Mouse (Mus musculus) C2C12 (cell line): ENCODE results near the gene Med28. TPM values are rescaled to one million over a fixed set of nuclear protein-coding genes. Genes with fewer than 3 reads are reported as not detected.

Source experiments
- H3K27me3 ChIP-seq: one replicate; pipeline ENCODE4 v1.6.1; 2011; ENCODE audit not compliant: control insufficient read depth, insufficient read depth, insufficient read length
- H3K36me3 ChIP-seq: one replicate; pipeline ENCODE4 v1.6.1; 2011; ENCODE audit not compliant: control insufficient read depth, insufficient read depth
- H3K4me3 ChIP-seq: one replicate; pipeline ENCODE4 v1.5.1; 2011; ENCODE audit warnings: mild to moderate bottlenecking, control low read depth; ENCODE audit not compliant: poor library complexity, insufficient read depth, severe bottlenecking
- H3K79me2 ChIP-seq: one replicate; pipeline ENCODE4 v1.6.1; 2011; ENCODE audit not compliant: control insufficient read depth, insufficient read depth
- H3K79me3 ChIP-seq: one replicate; pipeline ENCODE4 v1.6.1; 2011; ENCODE audit warnings: low read depth, control low read depth
- H3ac ChIP-seq: one replicate; pipeline ENCODE3; 2011; ENCODE audit warnings: low read depth; ENCODE audit not compliant: control insufficient read depth, insufficient read length
- CEBPB ChIP-seq: IDR thresholded peaks from one replicate; pipeline ENCODE4 v1.6.1; 2011; ENCODE audit warnings: low read depth, mild to moderate bottlenecking, control low read depth, moderate library complexity
- CTCF ChIP-seq: IDR thresholded peaks from one replicate; pipeline ENCODE4 v1.5.1; 2011; ENCODE audit not compliant: control insufficient read depth, insufficient read depth, insufficient read length
- FOSL1 ChIP-seq: IDR thresholded peaks from one replicate; pipeline ENCODE4 v1.8.0; 2011; ENCODE audit warnings: mild to moderate bottlenecking, low read length; ENCODE audit not compliant: poor library complexity, insufficient read depth, severe bottlenecking
- MAX ChIP-seq: IDR thresholded peaks from one replicate; pipeline ENCODE4 v1.6.1; 2011; ENCODE audit warnings: mild to moderate bottlenecking, control low read depth
- MYOD1 ChIP-seq: IDR thresholded peaks from one replicate; pipeline ENCODE4 v1.6.1; 2011; ENCODE audit warnings: low read depth; ENCODE audit not compliant: control insufficient read depth, insufficient read length
- MYOG ChIP-seq: IDR thresholded peaks from one replicate; pipeline ENCODE4 v1.6.1; 2011; ENCODE audit not compliant: control insufficient read depth, insufficient read length; ENCODE audit errors: extremely low read depth
- USF1 ChIP-seq: IDR thresholded peaks from one replicate; pipeline ENCODE4 v1.6.1; 2011; ENCODE audit warnings: low read depth, mild to moderate bottlenecking, control low read depth, moderate library complexity
- polyA plus RNA-seq: library from polyadenylated mRNA; unstranded; fragments of >200 nt; fragmentation: generic; extraction: Trizol; gene quantifications from one replicate; pipeline ENCODE4 v1.2.1, GENCODE M21; 2012; ENCODE audit warnings: missing spikeins

The Med28 gene
- polyA plus RNA-seq, 1 experiment: 166 TPM

DNA sequence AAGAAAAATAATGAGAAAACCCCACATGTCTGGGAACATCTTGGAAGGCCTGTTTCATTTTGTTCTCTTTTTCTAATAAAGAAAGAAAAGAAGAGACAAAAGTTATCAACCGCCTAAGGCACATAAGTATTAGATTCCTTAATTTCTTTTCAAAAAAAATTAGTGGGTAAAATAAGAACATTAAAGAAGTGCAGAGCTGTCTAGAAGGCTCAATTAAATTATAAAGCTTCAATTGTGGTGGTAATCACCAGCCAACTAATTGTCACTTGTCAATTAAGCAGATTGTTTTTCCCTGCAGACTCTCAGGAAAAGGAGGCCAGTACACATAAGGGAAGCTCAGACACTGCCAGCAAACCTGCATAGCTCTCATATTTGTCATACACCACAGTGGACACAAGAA lies 45.8 kb downstream of the Med28 start:
- H3ac ChIP-seq: no peak overlapping the region
- no peaks in the 10 kb centered on the region for H3K79me2 ChIP-seq
- peaks cover 4% of the 10 kb centered on the region for H3K27me3 ChIP-seq
- no peaks in the 10 kb centered on the region for H3K36me3 ChIP-seq
- no peaks in the 10 kb centered on the region for H3K79me3 ChIP-seq
- TF ChIP-seq MAX (no peak), FOSL1 (no peak), USF1 (no peak), MYOD1 (no peak), CTCF (no peak), CEBPB (no peak), MYOG (no peak)
- no peak overlapping the region for H3K4me3 ChIP-seq

DNA sequence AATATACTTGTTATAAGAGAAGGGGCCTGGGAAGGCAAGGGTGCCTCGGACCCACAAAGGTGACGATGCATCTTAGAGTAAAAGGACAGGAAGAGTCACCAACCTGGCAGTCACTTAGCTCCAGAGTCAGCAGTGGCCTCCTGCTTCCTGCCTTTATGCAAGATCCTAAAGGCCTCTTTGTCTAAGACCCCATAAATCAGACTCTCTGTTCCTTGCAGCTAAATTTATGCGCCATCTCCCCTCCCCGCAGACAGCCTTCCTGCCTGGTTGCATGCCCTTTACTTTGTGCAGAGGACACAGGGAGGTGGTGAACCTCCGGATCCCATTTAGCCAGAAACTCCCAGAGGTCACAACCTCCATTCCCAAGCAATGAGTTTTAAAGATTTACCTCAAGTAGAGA lies 52.8 kb downstream of the Med28 start:
- TF ChIP-seq CEBPB: no peak
- TF ChIP-seq MAX: no peak
- TF ChIP-seq MYOD1: no peak
- no peak for TF ChIP-seq MYOG
- no peak for TF ChIP-seq USF1
- TF ChIP-seq FOSL1: no peak
- TF ChIP-seq CTCF: no peak
- Histone ChIP-seq H3K4me3 (no peak overlapping the region), H3K27me3 (no peaks in the 10 kb centered on the region), H3K79me3 (no peaks in the 10 kb centered on the region), H3K79me2 (no peaks in the 10 kb centered on the region), H3K36me3 (no peaks in the 10 kb centered on the region), H3ac (no peak overlapping the region)

DNA sequence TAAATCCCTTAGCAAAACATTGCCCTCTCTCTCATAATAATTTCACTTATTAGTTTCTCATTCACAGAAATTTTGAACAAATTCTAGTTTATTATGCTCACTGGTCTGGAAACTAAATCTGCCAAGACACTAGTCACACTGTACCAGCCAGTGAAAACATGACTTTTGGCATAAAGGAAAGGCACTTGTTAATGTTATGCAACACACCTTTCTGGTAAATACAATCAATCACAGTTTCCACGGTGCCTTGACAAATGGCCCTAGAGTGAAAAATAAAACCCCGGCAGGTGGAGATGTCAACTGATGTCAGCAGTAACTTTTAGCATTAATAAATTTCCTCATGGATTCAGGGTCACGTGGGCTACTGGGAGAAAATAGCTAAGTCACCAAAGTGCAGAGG lies 56.7 kb downstream of the Med28 start:
- no peak overlapping the region for H3K4me3 ChIP-seq
- no peak for TF ChIP-seq CEBPB
- TF ChIP-seq CTCF: no peak
- TF ChIP-seq MYOG: no peak
- no peak for TF ChIP-seq MYOD1
- TF ChIP-seq USF1: no peak
- no peak for TF ChIP-seq FOSL1
- TF ChIP-seq MAX: no peak
- no peaks in the 10 kb centered on the region for H3K79me3 ChIP-seq
- no peaks in the 10 kb centered on the region for H3K36me3 ChIP-seq
- H3ac ChIP-seq: no peak overlapping the region
- peaks cover 7% of the 10 kb centered on the region for H3K27me3 ChIP-seq
- H3K79me2 ChIP-seq: no peaks in the 10 kb centered on the region

DNA sequence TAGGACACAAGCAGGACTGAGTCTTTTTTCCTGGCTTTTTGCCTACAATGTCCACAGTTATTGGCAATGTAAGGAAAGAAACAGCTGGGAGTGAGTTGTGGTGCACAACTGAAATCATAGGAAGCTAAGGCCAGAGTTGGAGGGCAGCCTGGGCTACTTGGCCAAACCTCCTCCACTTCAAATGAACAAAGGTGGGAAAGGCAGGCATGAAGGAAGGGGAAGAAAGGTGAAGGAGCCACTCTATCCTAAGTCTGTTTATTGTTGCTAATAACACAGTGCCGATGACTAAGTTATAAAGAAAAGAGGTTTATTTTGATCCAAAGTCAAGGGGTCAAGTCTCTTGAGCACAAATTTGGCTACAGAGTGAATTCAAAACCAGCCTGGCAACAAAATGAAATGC lies 57.3 kb downstream of the Med28 start:
- TF ChIP-seq USF1: no peak
- no peak for TF ChIP-seq CTCF
- TF ChIP-seq MYOD1: no peak
- TF ChIP-seq FOSL1: no peak
- TF ChIP-seq MAX: no peak
- TF ChIP-seq MYOG: no peak
- no peak for TF ChIP-seq CEBPB
- Histone ChIP-seq H3K27me3 (peaks cover 7% of the 10 kb centered on the region), H3K79me3 (no peaks in the 10 kb centered on the region), H3K4me3 (no peak overlapping the region), H3K36me3 (no peaks in the 10 kb centered on the region), H3K79me2 (no peaks in the 10 kb centered on the region), H3ac (no peak overlapping the region)

Other genes with a start within 250 kb of the Med28 start
- 49.1 TPM for gene Qdpr, start 70.0 kb upstream of the Med28 start, polyA plus RNA-seq
- not detected for gene Clrn2, start 66.5 kb upstream of the Med28 start, polyA plus RNA-seq
- gene Lap3, start 26.9 kb upstream of the Med28 start, polyA plus RNA-seq: 87.7 TPM
- gene Fam184b, start 119.4 kb downstream of the Med28 start, polyA plus RNA-seq: 0.01 TPM
- gene Ncapg, start 149.7 kb downstream of the Med28 start, polyA plus RNA-seq: 11.2 TPM